Comparison of ENCODE assay signal across 9 mouse cellular contexts in genomic region chr14:49783866-49784265, GRCm38 (mm10). TPM values are rescaled to one million over a fixed set of nuclear protein-coding genes. Genes with fewer than 3 reads are reported as not detected.
DNase-seq lines count a peak whose midpoint lies in the region; ATAC-seq and TF ChIP-seq lines count a peak whose summit lies in the region.
"Had no signal": no experiment of that assay in that cellular context is flagged by ENCODE, and none has a peak within 500 bp of the region (broad histone marks: within the 10 kb centered on the region; RNA-seq: fewer than 3 reads in every experiment).

No protein-coding gene starts in this region.

- ATAC-seq in heart, embryonic 12.5 days (ENCODE audit: insufficient number of reproducible peaks, low FRiP score), result no peak
- ATAC-seq in heart, embryonic 11.5 days (replicated peaks; ENCODE audit: insufficient number of reproducible peaks, low FRiP score, low TSS enrichment), result no peak
- no peak for ATAC-seq in forebrain, postnatal 0 days
- ATAC-seq in midbrain, embryonic 11.5 days (ENCODE audit: low FRiP score), result no peak
- ATAC-seq in monocyte, adult 5-6 weeks (replicated peaks; ENCODE audit: insufficient number of reproducible peaks, low FRiP score, low TSS enrichment, poor library complexity, severe bottlenecking), result no peak

- H3K4me1 ChIP-seq in heart, embryonic 12.5 days (replicated peaks), result peaks cover 14% of the 10 kb centered on the region
- H3K4me1 ChIP-seq in heart, embryonic 11.5 days (ENCODE audit: control insufficient read depth, insufficient read depth, low read length), result 0 out of 2 replicates have a peak, but pooled peaks cover 2% of the 10 kb centered on the region
- H3K4me1 ChIP-seq in E14TG2a.4 (replicated peaks; ENCODE audit: low read depth, low read length), result peaks cover 19% of the 10 kb centered on the region
- 0 out of 2 replicates have a peak, but pooled peaks cover 7% of the 10 kb centered on the region for H3K4me1 ChIP-seq in forebrain, postnatal 0 days (ENCODE audit: insufficient read depth)
- peaks cover 8% of the 10 kb centered on the region for H3K4me1 ChIP-seq in midbrain, embryonic 11.5 days (ENCODE audit: control insufficient read depth, insufficient read depth, low read length)

- H3K27me3 ChIP-seq in heart, embryonic 12.5 days (replicated peaks), result no peaks in the 10 kb centered on the region
- H3K27me3 ChIP-seq in heart, embryonic 11.5 days (ENCODE audit: control insufficient read depth, insufficient read depth, low read length), result no peaks in the 10 kb centered on the region
- H3K27me3 ChIP-seq in E14TG2a.4 (ENCODE audit: insufficient read depth, low read length), result 0 out of 2 replicates have a peak, but pooled peaks cover 3% of the 10 kb centered on the region
- 0 out of 2 replicates have a peak, but pooled peaks cover 3% of the 10 kb centered on the region for H3K27me3 ChIP-seq in forebrain, postnatal 0 days (ENCODE audit: insufficient read depth, low read length)
- H3K27me3 ChIP-seq in midbrain, embryonic 11.5 days (ENCODE audit: control insufficient read depth, insufficient read depth, low read length), result peaks cover 3% of the 10 kb centered on the region; the same call in 1 of the 2 replicates

- no peaks in the 10 kb centered on the region for H3K9me3 ChIP-seq in heart, embryonic 12.5 days (replicated peaks)
- H3K9me3 ChIP-seq in heart, embryonic 11.5 days (replicated peaks; ENCODE audit: control insufficient read depth, low read length), result no peaks in the 10 kb centered on the region
- H3K9me3 ChIP-seq in E14TG2a.4 (ENCODE audit: low read length), result no peaks in the 10 kb centered on the region
- no peaks in the 10 kb centered on the region for H3K9me3 ChIP-seq in forebrain, postnatal 0 days (ENCODE audit: low read length)
- H3K9me3 ChIP-seq in midbrain, embryonic 11.5 days (ENCODE audit: control insufficient read depth, low read length), result no peaks in the 10 kb centered on the region

- WGBS in heart, embryonic 12.5 days, result 71% methylated on average over 4 of the region's 4 CpGs
- 60% methylated on average over 4 of the region's 4 CpGs for WGBS in heart, embryonic 11.5 days (ENCODE audit: insufficient replicate concordance)
- 78% methylated on average over 4 of the region's 4 CpGs for WGBS in forebrain, postnatal 0 days
- 79% methylated on average over 4 of the region's 4 CpGs for WGBS in midbrain, embryonic 11.5 days

- no peak for DNase-seq in forebrain, postnatal 0 days
- no peak for DNase-seq in midbrain, embryonic 11.5 days (ENCODE audit: low spot score, missing footprints)
- DNase-seq in thymus, postnatal 4 days, result no peak
- no peak for DNase-seq in urinary bladder, postnatal 14 days (ENCODE audit: low spot score)

- no peak overlapping the region for H3K27ac ChIP-seq in heart, embryonic 12.5 days (ENCODE audit: poor library complexity, severe bottlenecking)
- H3K27ac ChIP-seq in heart, embryonic 11.5 days (ENCODE audit: low read depth, low read length), result no peak overlapping the region
- no peak overlapping the region for H3K27ac ChIP-seq in forebrain, postnatal 0 days (ENCODE audit: low read depth, low read length)
- no peak overlapping the region for H3K27ac ChIP-seq in midbrain, embryonic 11.5 days (ENCODE audit: low read depth, low read length)

- peak overlapping the region; percentile 54 for H3K4me3 ChIP-seq in heart, embryonic 12.5 days
- no peak overlapping the region for H3K4me3 ChIP-seq in heart, embryonic 11.5 days (ENCODE audit: low read depth, low read length)
- peak overlapping the region; percentile 88 for H3K4me3 ChIP-seq in E14TG2a.4 (replicated peaks; ENCODE audit: low read length)
- H3K4me3 ChIP-seq in forebrain, postnatal 0 days (ENCODE audit: low read depth, low read length), result peak overlapping the region; percentile 74
- H3K4me3 ChIP-seq in midbrain, embryonic 11.5 days (ENCODE audit: low read depth, low read length), result no peak overlapping the region

- no peak overlapping the region for H3K9ac ChIP-seq in heart, embryonic 12.5 days
- H3K9ac ChIP-seq in heart, embryonic 11.5 days (ENCODE audit: low read depth, low read length), result no peak overlapping the region
- no peak overlapping the region for H3K9ac ChIP-seq in forebrain, postnatal 0 days
- no peak overlapping the region; the same call in 1 of the 2 replicates for H3K9ac ChIP-seq in midbrain, embryonic 11.5 days (ENCODE audit: low read length)

- no peaks in the 10 kb centered on the region for H3K36me3 ChIP-seq in heart, embryonic 12.5 days
- H3K36me3 ChIP-seq in heart, embryonic 11.5 days (ENCODE audit: control insufficient read depth, insufficient read depth, low read length), result no peaks in the 10 kb centered on the region
- no peaks in the 10 kb centered on the region for H3K36me3 ChIP-seq in E14TG2a.4 (ENCODE audit: insufficient read depth, low read length)
- no peaks in the 10 kb centered on the region for H3K36me3 ChIP-seq in forebrain, postnatal 0 days (ENCODE audit: insufficient read depth)
- no peaks in the 10 kb centered on the region for H3K36me3 ChIP-seq in midbrain, embryonic 11.5 days (ENCODE audit: control insufficient read depth, insufficient read depth, low read length)

- TF ChIP-seq CTCF in E14TG2a.4 (conservative IDR thresholded peaks at IDR 0.05; ENCODE audit: low read length), result no peak
- TF ChIP-seq CTCF in forebrain, postnatal 0 days (IDR thresholded peaks at IDR 0.05; ENCODE audit: low read depth), result no peak

- H3K4me2 ChIP-seq in heart, embryonic 12.5 days, result peak overlapping the region; percentile 61
- H3K4me2 ChIP-seq in heart, embryonic 11.5 days, result no peak overlapping the region; the same call in 1 of the 2 replicates
- H3K4me2 ChIP-seq in forebrain, postnatal 0 days (ENCODE audit: low read depth), result peak overlapping the region; percentile 85
- H3K4me2 ChIP-seq in midbrain, embryonic 11.5 days, result peak overlapping the region; percentile 68

RNA-seq across cellular contexts. Expression of gene Armh4, which starts 0.7 kb away (rescaled TPM):
- polyA plus RNA-seq in heart, embryonic 12.5 days (2016; fragmentation: Nextera tagmentation; extraction: Ambion mirVana), result 87.8 and 93.9 TPM in 2 replicates
- 96.7 and 120 TPM in 2 replicates for polyA plus RNA-seq in heart, embryonic 11.5 days (2014; fragmentation: Nextera tagmentation; extraction: Ambion mirVana)
- total RNA-seq in forebrain, postnatal 0 days (2014; rRNA removed), result 18.8 and 20.4 TPM in 2 replicates
- 10.3 and 16.1 TPM in 2 replicates for polyA plus RNA-seq in forebrain, postnatal 0 days (2015; fragmentation: Nextera tagmentation; extraction: Ambion mirVana)
- 63.0 and 64.7 TPM in 2 replicates for polyA plus RNA-seq in midbrain, embryonic 11.5 days (2014; fragmentation: Nextera tagmentation; extraction: Ambion mirVana)
- not detected in 3 replicates for total RNA-seq in monocyte, adult 5-6 weeks (2017)
- polyA plus RNA-seq: C2C12 had no signal

Comparison
In these comparisons a context has a peak if more than half of its experiments do, and no peak if none do; other contexts are left out.
1. H3K4me3 ChIP-seq: peak in heart, embryonic 12.5 days (single experiment), E14TG2a.4 (single experiment) and forebrain, postnatal 0 days (single experiment); none in heart, embryonic 11.5 days (single experiment) and midbrain, embryonic 11.5 days (single experiment).